Mouse (Mus musculus): ENCODE measurements at regions not wholly inside any gene's neighbourhood (a gene's known extent, or its start where the extent isn't known, plus 50 kb on each side); places are given as distances from the start of the nearest gene placed in this dataset.
"Not testable (repeated sequence)": the region's sequence is repeated elsewhere in the genome, so short reads cannot be mapped to it uniquely, and the experiment has no call there.

DNA sequence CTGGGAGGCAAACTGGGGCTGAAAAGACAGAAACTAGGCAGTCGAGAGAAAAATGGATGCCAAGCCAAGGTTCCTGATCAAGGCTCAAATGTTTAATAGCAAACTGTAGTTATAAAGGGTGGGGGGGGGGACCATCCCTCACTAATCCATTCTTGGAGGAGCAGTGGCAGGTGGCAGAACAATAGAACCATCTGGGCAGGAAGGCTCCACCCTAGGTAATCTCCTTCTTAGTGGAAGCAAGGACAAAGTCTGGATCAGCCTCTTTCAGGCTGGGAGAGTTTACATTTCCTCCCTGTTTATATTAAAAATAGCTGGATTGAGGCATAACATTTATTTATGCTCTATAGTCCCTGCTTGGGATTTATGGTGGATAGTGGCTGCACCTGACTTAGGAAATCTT lies 180.8 kb downstream of the Cdh9 start:
- Histone ChIP-seq H3K9ac (ENCODE audit: low read depth, low read length) (no peak overlapping the region), H3K4me3 (ENCODE audit: low read length) (no peak overlapping the region), H3K4me2 (ENCODE audit: low read depth, low read length) (no peak overlapping the region), H3K36me3 (ENCODE audit: control insufficient read depth, insufficient read depth, low read length) (no peaks in the 10 kb centered on the region), H3K27ac (ENCODE audit: low read length) (no peak overlapping the region), H3K9me3 (ENCODE audit: control insufficient read depth, low read length) (no peaks in the 10 kb centered on the region), H3K4me1 (ENCODE audit: control insufficient read depth, insufficient read depth, low read length) (no peaks in the 10 kb centered on the region), H3K27me3 (replicated peaks; ENCODE audit: control insufficient read depth, insufficient read depth, low read length) (no peaks in the 10 kb centered on the region)
- no peak for ATAC-seq
- WGBS, result 96% methylated on average over 1 of the region's 1 CpGs

- 78% methylated on average over 3 of the region's 3 CpGs for WGBS
- H3K4me2 ChIP-seq (ENCODE audit: low read depth, low read length); ATAC-seq: not testable (repeated sequence)
These were observed 181.4 kb downstream of the Cdh9 start for GRCm38 (mm10) chr15:16909941-16910340.

DNA sequence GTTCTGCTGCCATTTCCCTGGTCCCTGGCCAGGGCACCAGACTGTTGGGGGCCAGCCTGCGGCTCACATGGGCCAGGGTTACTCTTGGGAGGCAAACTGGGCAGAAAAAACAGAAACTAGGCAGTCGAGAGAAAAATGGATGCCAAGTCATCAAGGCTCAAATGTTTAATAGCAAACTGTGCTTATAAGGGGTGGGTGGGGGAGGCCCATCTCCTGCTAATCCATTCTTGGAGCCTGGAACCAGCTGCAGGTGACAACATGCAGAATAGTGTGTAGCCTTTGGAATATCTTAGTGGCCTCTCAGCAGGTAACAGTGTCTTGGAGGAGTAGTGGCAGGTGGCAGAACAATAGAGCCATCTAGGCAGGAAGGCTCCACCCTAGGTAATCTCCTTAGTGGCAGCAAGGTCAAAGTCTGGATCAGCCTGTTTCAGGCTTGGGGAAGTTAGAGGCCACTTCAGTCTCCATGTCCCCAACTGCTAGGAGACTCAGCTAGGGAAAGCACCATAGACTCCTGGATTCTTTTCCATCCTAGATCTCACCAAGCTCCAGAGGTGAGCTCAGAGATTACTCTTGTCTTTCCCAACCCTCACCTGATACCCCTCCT lies 186.5 kb downstream of the Cdh9 start:
- H3K9ac ChIP-seq (ENCODE audit: low read depth, low read length), result no peak overlapping the region
- H3K36me3 ChIP-seq (ENCODE audit: control insufficient read depth, insufficient read depth, low read length), result no peaks in the 10 kb centered on the region
- H3K9me3 ChIP-seq (ENCODE audit: control insufficient read depth, low read length), result no peaks in the 10 kb centered on the region
- 64% methylated on average over 2 of the region's 2 CpGs for WGBS
- no peak overlapping the region for H3K4me3 ChIP-seq (ENCODE audit: low read length)
- no peak overlapping the region for H3K4me2 ChIP-seq (ENCODE audit: low read depth, low read length)
- no peak overlapping the region for H3K27ac ChIP-seq (ENCODE audit: low read length)
- no peaks in the 10 kb centered on the region for H3K27me3 ChIP-seq (replicated peaks; ENCODE audit: control insufficient read depth, insufficient read depth, low read length)
- no peaks in the 10 kb centered on the region for H3K4me1 ChIP-seq (ENCODE audit: control insufficient read depth, insufficient read depth, low read length)
- ATAC-seq, result peak; percentile 96

More at GRCm38 (mm10) chr15:16909941-16910340, 181.4 kb downstream of the Cdh9 start:
- H3K9me3 ChIP-seq (ENCODE audit: control insufficient read depth, low read length); H3K27me3 ChIP-seq (replicated peaks; ENCODE audit: control insufficient read depth, insufficient read depth, low read length); H3K4me1 ChIP-seq (ENCODE audit: control insufficient read depth, insufficient read depth, low read length); H3K4me3 ChIP-seq (ENCODE audit: low read length); H3K9ac ChIP-seq (ENCODE audit: low read depth, low read length); H3K36me3 ChIP-seq (ENCODE audit: control insufficient read depth, insufficient read depth, low read length); H3K27ac ChIP-seq (ENCODE audit: low read length): not testable (repeated sequence)

GRCm38 (mm10) chr15:16923246-16923645 lies 194.7 kb downstream of the Cdh9 start:
- H3K4me3 ChIP-seq (ENCODE audit: low read length), result no peak overlapping the region
- H3K9ac ChIP-seq (ENCODE audit: low read depth, low read length), result no peak overlapping the region
- WGBS, result 86% methylated on average over 1 of the region's 1 CpGs
- no peak for ATAC-seq
- H3K27ac ChIP-seq (ENCODE audit: low read length), result no peak overlapping the region
- no peaks in the 10 kb centered on the region for H3K4me1 ChIP-seq (ENCODE audit: control insufficient read depth, insufficient read depth, low read length)
- H3K9me3 ChIP-seq (ENCODE audit: control insufficient read depth, low read length), result no peaks in the 10 kb centered on the region
- no peak overlapping the region for H3K4me2 ChIP-seq (ENCODE audit: low read depth, low read length)
- no peaks in the 10 kb centered on the region for H3K36me3 ChIP-seq (ENCODE audit: control insufficient read depth, insufficient read depth, low read length)
- H3K27me3 ChIP-seq (replicated peaks; ENCODE audit: control insufficient read depth, insufficient read depth, low read length), result no peaks in the 10 kb centered on the region

GRCm38 (mm10) chr15:16933137-16933677 lies 204.7 kb downstream of the Cdh9 start:
- 88% methylated on average over 2 of the region's 2 CpGs for WGBS

GRCm38 (mm10) chr15:16934438-16934837 lies 205.9 kb downstream of the Cdh9 start:
- no peak overlapping the region for H3K4me2 ChIP-seq (ENCODE audit: low read depth, low read length)
- H3K4me1 ChIP-seq (ENCODE audit: control insufficient read depth, insufficient read depth, low read length), result no peaks in the 10 kb centered on the region
- H3K4me3 ChIP-seq (ENCODE audit: low read length), result no peak overlapping the region
- no peak for ATAC-seq
- 87% methylated on average over 3 of the region's 3 CpGs for WGBS
- H3K27ac ChIP-seq (ENCODE audit: low read length), result no peak overlapping the region
- H3K9me3 ChIP-seq (ENCODE audit: control insufficient read depth, low read length), result no peaks in the 10 kb centered on the region
- H3K9ac ChIP-seq (ENCODE audit: low read depth, low read length), result no peak overlapping the region
- no peaks in the 10 kb centered on the region for H3K27me3 ChIP-seq (replicated peaks; ENCODE audit: control insufficient read depth, insufficient read depth, low read length)
- no peaks in the 10 kb centered on the region for H3K36me3 ChIP-seq (ENCODE audit: control insufficient read depth, insufficient read depth, low read length)

More at GRCm38 (mm10) chr15:16933137-16933677, 204.7 kb downstream of the Cdh9 start:
- H3K4me2 ChIP-seq (ENCODE audit: low read depth, low read length), result no peak overlapping the region
- H3K9me3 ChIP-seq (ENCODE audit: control insufficient read depth, low read length), result no peaks in the 10 kb centered on the region
- no peak overlapping the region for H3K4me3 ChIP-seq (ENCODE audit: low read length)
- no peak overlapping the region for H3K9ac ChIP-seq (ENCODE audit: low read depth, low read length)
- no peak for ATAC-seq
- no peaks in the 10 kb centered on the region for H3K4me1 ChIP-seq (ENCODE audit: control insufficient read depth, insufficient read depth, low read length)
- H3K27ac ChIP-seq (ENCODE audit: low read length), result no peak overlapping the region
- H3K36me3 ChIP-seq (ENCODE audit: control insufficient read depth, insufficient read depth, low read length), result no peaks in the 10 kb centered on the region
- no peaks in the 10 kb centered on the region for H3K27me3 ChIP-seq (replicated peaks; ENCODE audit: control insufficient read depth, insufficient read depth, low read length)

GRCm38 (mm10) chr15:16975821-16976220 lies 247.3 kb downstream of the Cdh9 start:
- ATAC-seq; H3K9ac ChIP-seq (ENCODE audit: low read depth, low read length): not testable (repeated sequence)
- 77% methylated on average over 4 of the region's 4 CpGs for WGBS

GRCm38 (mm10) chr15:16990848-16991247 lies 262.3 kb downstream of the Cdh9 start:
- H3K27me3 ChIP-seq (replicated peaks; ENCODE audit: control insufficient read depth, insufficient read depth, low read length), result no peaks in the 10 kb centered on the region
- WGBS, result 2% methylated on average over 1 of the region's 1 CpGs
- H3K4me1 ChIP-seq (ENCODE audit: control insufficient read depth, insufficient read depth, low read length), result no peaks in the 10 kb centered on the region

More at GRCm38 (mm10) chr15:16975821-16976220, 247.3 kb downstream of the Cdh9 start:
- not testable (repeated sequence) for H3K36me3 ChIP-seq (ENCODE audit: control insufficient read depth, insufficient read depth, low read length); H3K9me3 ChIP-seq (ENCODE audit: control insufficient read depth, low read length); H3K4me3 ChIP-seq (ENCODE audit: low read length); H3K4me2 ChIP-seq (ENCODE audit: low read depth, low read length); H3K27me3 ChIP-seq (replicated peaks; ENCODE audit: control insufficient read depth, insufficient read depth, low read length); H3K4me1 ChIP-seq (ENCODE audit: control insufficient read depth, insufficient read depth, low read length); H3K27ac ChIP-seq (ENCODE audit: low read length)

DNA sequence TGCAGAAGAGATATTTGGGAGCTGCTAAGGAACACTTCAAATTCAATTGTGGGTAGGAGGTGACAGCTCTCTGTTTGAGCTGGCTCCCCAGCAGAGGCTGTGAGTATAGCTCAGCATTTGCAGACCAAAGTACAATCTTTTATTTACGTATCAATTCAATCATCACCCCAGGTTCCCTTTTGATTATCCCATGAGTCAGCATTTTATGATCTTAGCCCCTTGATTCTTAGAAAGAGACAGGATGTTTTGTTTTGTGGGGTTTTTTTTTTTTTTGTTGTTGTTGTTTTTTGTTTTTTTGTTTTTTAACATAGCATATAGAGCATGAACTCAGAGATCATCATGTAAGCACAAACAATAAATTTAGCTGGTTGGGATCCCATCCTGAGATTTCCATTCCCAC lies 267.1 kb downstream of the Cdh9 start:
- no peaks in the 10 kb centered on the region for H3K4me1 ChIP-seq (ENCODE audit: control insufficient read depth, insufficient read depth, low read length)
- WGBS, result 65% methylated on average over 1 of the region's 1 CpGs
- ATAC-seq, result no peak
- H3K36me3 ChIP-seq (ENCODE audit: control insufficient read depth, insufficient read depth, low read length), result no peaks in the 10 kb centered on the region
- no peak overlapping the region for H3K4me3 ChIP-seq (ENCODE audit: low read length)
- no peak overlapping the region for H3K4me2 ChIP-seq (ENCODE audit: low read depth, low read length)
- H3K9ac ChIP-seq (ENCODE audit: low read depth, low read length), result no peak overlapping the region
- no peaks in the 10 kb centered on the region for H3K9me3 ChIP-seq (ENCODE audit: control insufficient read depth, low read length)
- H3K27ac ChIP-seq (ENCODE audit: low read length), result no peak overlapping the region
- H3K27me3 ChIP-seq (replicated peaks; ENCODE audit: control insufficient read depth, insufficient read depth, low read length), result no peaks in the 10 kb centered on the region

More at GRCm38 (mm10) chr15:16990848-16991247, 262.3 kb downstream of the Cdh9 start:
- Histone ChIP-seq H3K27ac (ENCODE audit: low read length) (no peak overlapping the region), H3K9ac (ENCODE audit: low read depth, low read length) (no peak overlapping the region), H3K4me2 (ENCODE audit: low read depth, low read length) (no peak overlapping the region), H3K36me3 (ENCODE audit: control insufficient read depth, insufficient read depth, low read length) (no peaks in the 10 kb centered on the region), H3K9me3 (ENCODE audit: control insufficient read depth, low read length) (no peaks in the 10 kb centered on the region), H3K4me3 (ENCODE audit: low read length) (no peak overlapping the region)
- ATAC-seq, result no peak

DNA sequence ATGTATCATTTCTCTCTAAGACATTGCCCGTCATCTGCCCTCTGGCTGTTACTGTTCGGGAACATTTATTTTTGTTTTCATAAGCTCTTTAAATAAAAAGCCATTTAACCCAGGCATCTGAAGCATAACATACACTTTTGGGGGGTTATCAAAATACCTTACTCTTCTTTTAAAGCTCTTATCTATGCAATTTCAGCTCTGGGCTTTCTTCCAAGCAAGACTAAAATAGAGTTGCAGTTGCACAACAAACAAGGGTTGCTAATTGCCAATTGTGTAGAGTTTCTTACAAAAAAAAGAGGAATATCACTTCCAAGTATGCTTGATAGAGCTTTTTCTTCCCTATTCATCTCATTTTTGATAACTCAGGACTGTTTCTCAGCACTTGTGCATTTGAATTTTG lies 277.6 kb downstream of the Cdh9 start:
- Histone ChIP-seq H3K4me2 (ENCODE audit: low read depth, low read length) (no peak overlapping the region), H3K27me3 (replicated peaks; ENCODE audit: control insufficient read depth, insufficient read depth, low read length) (no peaks in the 10 kb centered on the region), H3K9ac (ENCODE audit: low read depth, low read length) (no peak overlapping the region), H3K9me3 (ENCODE audit: control insufficient read depth, low read length) (no peaks in the 10 kb centered on the region), H3K4me1 (ENCODE audit: control insufficient read depth, insufficient read depth, low read length) (no peaks in the 10 kb centered on the region), H3K36me3 (ENCODE audit: control insufficient read depth, insufficient read depth, low read length) (no peaks in the 10 kb centered on the region), H3K4me3 (ENCODE audit: low read length) (no peak overlapping the region), H3K27ac (ENCODE audit: low read length) (no peak overlapping the region)
- ATAC-seq, result no peak
- 84% methylated on average over 2 of the region's 2 CpGs for WGBS
